Mouse (Mus musculus) G1E (cell line): ENCODE data around the gene Gm49380.
A peak's percentile ranks its signal among the peaks of the same experiment; 100 is the strongest.

Source experiments
- CTCF ChIP-seq: IDR thresholded peaks from 2 replicates; pipeline ENCODE4 v1.5.1; 2012; ENCODE audit warnings: low read depth, low read length, inconsistent platforms, mixed read lengths
- GATA2 ChIP-seq: IDR thresholded peaks from 2 replicates; pipeline ENCODE4 v1.6.1; 2012; ENCODE audit warnings: low read depth, low read length, inconsistent platforms, borderline replicate concordance

DNA sequence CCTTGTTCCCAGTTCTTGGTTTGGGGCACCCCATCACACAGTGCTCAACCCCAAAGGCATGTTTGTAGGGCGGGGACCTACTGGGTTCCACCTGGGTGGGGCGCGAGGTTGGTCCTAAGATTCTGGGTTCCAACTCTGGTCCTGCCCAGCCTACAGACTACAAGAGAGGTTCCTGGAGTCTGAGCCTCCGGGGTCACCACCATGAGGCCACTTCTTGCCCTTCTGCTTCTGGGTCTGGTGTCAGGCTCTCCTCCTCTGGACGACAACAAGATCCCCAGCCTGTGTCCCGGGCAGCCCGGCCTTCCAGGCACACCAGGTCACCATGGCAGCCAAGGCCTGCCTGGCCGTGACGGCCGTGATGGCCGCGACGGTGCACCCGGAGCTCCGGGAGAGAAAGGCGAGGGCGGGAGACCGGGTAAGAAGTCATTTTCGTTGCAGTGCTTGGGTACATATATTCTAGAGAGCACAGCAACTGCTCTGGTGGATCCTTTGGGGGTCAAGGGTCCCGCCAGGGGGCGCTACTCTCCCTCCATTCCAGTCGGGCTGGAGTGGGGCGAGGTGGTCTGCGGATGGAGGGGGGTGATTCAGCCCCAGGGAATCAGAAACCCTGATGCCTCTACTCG, 5.6 kb downstream of the Gm49380 start:
- TF ChIP-seq CTCF, result peak; percentile 42; the same call in 1 of the 2 replicates
- no peak for TF ChIP-seq GATA2
